Mouse (Mus musculus): ENCODE results near the gene Hadh.

Gene Hadh

DNA sequence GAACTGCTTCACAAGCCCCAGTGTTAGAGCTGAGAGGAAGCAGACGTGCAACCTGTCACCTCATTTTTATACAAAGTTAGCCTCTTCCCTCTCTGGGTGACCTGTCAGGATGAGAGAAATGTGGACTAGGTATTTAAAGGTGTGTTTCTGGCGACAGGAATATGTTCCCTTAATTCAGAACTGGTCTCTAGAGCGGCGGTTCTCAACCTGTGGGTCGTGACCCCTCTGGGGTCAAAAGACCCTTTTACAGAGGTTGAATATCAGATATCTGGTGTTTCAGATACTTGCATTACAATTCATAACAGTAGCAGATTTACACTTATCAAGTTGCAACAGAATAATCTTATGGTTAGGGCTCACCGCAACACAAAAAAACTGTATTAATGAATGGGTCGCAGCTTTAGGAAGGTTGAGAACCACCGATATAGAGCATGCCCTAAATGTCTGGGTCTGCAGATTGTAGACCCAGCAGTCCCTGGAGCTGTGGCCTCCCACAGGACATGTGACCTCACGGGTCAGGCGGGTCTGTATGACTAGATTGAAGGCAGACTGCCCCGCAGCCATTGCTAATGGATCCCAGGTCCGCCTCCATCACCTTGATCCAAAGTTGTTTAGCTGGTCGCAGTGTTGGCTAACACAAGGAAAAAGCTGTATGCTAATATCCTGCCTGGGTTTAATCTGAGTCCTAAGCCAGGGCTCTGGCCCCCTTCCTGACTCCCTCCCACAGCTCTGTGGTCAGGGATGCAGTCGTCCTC is 53.1 kb downstream of the Hadh start:
- no peak for DNase-seq (ENCODE audit: low spot score)

DNA sequence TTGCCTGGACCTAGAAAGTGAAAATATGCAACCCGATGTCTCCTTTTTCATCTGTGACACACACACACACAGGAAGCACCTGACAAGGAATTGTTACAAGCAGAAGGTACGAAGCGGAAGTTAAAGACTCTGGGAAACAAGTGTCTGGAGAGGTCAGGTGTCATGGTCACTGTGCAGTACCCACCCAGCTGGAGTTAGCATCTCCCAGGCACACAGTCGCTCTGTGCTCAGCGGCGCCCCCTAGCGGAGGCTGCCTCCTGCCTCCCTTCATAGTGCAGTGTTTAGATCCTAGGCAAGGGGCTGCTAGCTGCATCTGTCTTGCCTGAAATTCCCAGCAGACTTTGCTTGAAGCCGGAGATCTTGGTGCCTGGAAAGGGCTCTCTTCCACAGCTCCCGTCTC is 57.1 kb downstream of the Hadh start:
- DNase-seq (ENCODE audit: low spot score) = peak; percentile 19

DNA sequence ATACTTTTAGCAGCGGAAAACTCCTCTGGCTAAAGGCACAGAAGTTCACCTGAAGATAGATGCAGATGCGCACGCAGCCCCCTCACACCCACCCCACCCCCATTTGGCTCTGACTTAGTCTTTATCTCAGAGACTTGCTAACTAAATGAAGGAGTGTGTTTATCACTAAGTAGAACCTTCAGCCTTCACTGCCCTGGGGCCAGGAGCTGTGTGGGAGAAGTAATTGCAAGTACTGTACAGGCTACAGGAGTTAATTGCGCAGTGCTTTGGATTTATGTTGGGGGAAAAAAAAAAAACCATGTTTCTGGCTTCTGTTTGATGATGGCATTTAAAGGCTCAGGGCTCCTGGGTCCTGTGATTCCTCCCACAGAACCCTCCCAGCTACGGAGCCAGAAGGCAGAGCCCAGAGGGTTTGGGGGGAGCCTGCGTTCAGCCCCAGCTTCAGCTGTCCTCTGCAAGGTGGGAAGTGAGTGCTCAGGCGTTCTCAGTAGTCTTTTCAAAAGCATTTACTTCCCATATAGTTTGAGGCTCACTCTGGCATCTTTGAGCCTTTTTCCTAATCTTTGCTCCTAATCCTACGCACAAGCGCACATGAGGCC is 57.7 kb downstream of the Hadh start:
- no peak for DNase-seq (ENCODE audit: low spot score)

DNA sequence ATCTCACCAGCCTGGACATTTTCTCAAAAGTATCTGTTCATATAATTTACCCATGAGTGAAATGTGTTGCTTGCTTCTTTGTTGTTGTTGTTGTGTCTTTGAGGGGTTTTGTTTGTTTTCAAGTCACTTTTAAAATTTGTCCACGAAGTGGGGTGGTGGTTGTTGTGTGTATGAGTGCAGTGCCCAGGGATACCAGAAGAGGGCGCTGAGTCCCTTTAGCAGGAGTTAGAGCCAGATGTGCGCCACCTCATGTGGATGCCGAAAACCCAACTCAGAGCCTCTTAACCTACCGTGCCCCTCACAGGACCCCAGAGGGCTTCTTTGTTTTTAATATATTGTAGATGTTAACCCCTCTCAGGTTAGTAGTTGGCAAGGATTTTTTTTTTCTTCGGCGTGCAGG is 59.7 kb downstream of the Hadh start:
- no peak for DNase-seq (ENCODE audit: low spot score)

DNA sequence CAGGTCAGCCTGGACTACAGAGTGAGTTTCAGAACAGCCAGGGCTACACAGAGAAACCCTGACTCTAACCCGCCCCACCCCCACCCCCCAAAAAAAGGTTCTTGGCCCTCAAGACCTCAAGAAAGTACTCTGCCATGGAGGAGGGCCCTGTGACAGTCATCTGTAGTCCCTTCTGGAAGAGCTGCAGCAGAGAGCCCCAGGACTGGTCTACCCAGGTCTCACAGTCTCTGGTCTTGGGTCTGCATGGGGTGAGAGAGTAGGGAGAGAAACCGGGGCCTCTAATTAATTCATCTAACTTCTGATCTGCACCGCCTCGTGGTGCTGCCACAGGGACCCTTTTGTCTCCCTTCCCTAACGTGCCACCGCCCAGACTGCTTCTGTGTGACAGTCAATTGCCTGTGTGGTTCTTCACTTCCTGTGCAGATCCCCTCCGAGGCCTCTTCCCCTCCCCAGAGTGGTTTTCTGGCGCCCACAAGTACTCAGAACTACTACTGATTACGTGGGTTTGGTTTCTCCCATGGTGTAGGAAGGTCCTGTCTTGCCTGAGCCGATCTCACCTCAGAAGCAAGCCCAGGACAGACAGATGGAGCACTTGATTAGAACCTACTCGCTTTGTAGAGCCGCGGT is 63.5 kb downstream of the Hadh start:
- no peak for DNase-seq (ENCODE audit: low spot score)

DNA sequence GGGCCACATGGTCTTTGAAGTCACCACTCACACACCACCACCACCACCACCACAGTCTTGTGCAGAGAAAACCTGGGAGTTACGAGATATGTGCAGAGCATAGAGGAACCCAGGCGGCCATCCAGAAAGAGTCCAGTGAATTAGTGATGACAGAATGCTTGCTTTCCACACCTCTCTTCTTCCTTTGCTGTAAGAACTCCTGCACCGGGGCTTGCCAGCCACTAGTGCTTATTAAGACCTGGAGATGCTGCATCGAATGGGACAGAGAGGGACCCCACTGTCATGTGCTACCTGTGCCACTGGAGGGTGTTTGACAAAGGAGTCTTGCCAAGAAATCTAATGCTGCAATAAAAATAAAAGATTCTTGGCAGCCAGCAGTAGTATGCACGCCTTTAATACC is 64.1 kb downstream of the Hadh start:
- DNase-seq (ENCODE audit: low spot score) = no peak

DNA sequence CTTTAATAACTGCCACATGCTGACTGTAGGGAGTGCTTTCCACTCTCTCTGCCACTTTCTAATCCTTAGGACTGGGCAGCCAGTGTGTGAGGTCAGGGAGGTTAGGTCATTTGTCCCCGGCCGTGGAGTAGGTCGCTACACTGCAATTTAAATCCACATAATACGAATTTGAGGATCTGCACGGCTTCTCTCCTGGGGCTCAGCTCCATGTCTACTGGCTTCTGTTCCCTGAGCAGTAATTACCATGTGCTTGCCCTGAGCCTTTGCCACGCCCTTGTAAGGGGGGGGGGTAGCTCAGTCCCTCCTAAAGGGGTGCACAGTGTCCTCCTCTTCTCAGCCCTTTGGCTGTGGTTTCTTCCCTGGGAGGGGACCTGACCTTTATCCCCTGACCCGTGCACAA is 69.6 kb downstream of the Hadh start:
- DNase-seq (ENCODE audit: low spot score) = no peak

DNA sequence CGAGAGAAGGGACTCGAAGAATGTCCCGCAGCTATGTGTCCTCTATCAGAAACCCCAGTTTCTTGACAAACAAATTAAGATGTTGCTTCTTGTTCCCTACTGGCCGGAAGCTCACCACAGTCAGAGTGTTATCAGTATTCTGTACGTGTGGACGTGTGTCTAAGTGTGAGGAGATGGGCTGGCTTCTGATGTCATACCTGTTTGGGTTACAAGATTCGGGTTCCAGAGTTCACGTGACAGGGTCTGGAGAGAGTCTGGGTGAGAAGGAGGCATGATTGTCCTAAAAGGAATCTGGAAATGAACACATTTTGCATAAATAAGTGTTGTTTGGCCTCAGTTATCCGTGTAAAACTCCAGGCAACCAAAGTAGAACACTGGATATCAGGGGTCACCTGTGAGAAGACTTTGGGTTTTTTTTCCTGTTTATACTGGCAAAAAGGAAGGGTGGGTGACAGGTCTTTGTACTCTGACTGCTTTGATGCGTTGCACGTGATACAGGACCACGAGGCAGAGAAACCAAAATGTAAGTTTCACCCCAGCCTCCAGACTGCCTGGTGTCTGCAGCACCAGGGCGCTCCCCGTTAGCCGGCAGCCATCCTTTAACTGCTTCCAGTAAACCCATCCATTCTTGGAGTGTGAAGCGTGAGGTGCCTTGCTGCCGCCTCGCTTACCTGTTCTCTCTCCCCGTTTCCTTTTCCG is 72.2 kb downstream of the Hadh start:
- DNase-seq (ENCODE audit: low spot score) = no peak

DNA sequence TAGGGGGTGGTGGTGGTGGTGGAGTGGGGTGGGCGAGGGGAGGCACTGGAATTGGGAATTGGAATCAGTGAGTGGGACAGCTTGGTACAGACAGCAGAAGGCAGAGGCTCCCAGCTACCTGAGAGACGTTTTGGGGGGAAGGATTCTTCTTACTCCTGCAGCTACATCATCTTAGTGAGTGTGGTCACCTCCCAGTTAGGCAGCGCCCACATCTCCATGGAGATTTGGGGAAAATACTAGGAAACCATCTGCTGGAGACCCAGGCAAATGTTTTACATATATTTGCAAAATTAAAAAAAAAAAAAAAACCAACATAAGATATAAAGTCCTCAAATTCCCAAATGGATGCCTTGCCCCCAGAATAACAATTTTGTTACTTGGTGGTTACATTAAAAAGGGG is 72.9 kb downstream of the Hadh start:
- no peak for DNase-seq (ENCODE audit: low spot score)

DNA sequence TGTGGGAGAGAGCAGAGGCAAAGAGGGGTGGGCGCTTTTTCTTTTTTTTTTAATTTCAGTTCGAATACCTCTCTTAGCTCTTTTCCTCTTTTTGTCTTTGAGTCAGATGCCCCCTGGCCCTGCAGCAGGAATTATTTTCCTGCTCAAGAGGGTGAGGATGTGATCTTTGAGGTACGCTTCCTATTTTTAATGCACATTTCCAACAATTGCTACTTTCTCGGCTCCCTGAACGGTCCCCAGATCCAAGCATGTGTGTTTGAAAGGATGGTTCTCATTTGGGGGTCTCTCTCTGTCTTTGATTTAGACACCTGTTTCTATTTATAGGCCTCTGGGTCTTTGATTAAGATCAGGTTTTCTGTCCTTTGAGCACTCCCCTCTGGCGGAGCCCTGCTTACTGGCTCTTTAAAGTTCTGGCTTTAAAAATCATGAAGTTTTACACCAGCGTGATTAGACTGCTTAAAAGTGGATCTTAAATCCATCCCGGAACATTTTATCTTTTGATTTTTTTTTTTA is 75.3 kb downstream of the Hadh start:
- no peak for DNase-seq (ENCODE audit: low spot score)

DNA sequence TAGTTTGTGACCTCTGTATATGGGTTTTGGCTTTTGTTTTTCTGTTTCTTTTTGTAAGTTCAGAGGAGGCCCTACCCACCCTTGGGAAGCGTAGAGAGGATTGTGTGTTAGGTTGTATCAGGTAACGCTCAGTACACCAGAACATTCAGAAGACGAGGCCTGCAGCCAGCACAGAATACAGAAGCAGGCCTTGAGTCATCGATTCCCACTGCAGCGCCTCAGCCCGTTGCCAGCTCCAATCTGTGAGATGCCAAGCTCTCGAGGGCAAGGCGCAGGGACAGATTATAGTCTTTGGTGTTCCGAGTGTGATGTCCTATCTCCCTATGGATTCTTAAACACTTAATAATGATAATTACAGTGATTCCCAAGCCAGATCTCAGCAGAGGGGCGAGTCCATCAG is 75.9 kb downstream of the Hadh start:
- DNase-seq (ENCODE audit: low spot score) = no peak

DNA sequence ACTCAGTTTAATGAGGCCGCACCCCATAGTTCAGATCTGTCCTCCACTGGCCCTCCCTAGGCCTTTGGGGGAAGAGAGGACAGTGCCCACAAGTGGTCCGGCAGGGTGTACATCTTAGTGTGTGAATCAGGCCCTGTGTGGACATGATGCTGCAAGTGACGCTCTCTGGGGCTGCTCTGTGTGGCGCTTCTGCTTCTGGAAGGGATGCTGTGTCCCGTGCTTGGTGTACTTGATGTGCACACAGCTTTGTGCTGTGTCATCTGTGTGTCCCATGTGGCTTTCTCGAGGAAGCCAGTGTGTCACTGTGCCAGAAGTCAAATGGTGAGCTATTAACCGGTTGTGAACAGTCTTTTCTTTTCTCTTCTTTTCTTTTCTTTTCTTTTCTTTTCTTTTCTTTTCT is 80.4 kb downstream of the Hadh start:
- no peak for DNase-seq (ENCODE audit: low spot score)

DNA sequence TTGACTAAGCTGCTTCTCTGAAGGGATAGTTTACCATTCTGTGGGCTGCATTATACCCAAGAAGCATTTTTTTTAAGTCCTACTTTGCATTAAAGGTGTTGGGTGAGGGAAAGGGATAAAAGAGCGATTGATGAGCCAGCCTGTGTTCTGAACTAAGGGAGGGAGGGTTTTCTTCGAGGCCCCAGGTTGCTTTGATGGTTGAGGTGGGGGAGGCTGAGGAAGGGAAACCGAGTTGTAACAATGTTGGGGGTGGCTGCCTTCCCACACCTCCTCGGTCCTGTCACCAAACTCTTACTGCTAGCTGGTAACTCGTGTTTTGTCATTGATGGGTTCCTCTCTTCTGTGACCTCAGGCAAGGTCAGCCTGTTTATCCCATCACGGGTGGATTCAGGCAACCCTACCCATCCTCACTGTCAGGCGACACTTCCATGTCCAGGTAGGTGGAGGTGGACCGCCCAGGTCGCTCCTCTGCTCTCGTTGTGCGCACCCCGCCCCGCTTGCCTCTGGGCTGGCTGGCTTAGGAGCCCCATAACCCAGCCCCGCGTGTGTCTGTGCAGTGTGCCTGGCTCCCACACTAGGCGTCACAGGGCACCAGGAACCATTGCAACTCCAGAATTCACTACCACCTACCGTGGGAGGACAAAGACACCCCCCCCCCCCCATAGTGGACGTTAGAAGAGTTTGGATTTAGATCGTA is 81.1 kb downstream of the Hadh start:
- no peak for DNase-seq (ENCODE audit: low spot score)

DNA sequence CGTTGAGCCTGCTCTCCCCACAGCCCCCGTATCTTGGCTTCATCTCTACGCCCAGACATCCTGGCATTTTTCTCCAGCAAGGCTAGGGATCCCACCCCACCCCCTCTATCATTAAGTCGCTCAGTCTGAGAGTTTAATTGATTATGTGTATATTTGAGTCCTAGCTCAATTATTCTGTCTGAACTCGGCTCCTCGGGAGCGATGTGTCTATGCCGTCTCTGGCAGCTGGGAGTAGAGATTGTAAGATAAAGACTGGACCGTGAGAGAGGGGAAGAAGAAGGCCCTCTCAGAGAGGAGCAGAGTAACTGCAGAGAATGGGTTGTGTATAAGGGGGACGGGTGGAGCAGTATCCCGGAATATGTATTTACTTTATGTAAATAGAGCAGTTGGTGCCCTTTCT is 81.7 kb downstream of the Hadh start:
- DNase-seq (ENCODE audit: low spot score) = no peak

DNA sequence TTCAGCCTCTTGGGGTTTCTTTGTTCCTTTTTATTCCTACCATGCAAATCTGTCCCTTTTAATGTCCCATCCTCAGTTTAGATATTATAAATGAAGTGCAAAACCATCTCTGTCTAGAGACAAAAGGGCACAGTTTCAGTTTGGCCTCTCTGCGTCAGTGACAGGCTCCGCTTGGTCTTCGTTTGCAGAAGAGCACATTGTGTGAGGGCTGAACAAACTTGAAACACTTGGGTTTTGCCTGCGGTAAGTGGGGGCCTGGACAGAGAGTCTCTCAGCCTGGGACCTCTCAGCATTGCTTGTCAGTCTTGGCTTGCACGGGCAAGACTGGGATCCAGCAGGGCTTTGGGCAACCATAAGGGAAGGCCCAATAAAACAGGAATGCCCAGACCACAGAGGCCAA is 85.7 kb downstream of the Hadh start:
- no peak for DNase-seq (ENCODE audit: low spot score)
